Mouse (Mus musculus) midbrain, embryonic 13.5 days (tissue): ENCODE measurements at regions not wholly inside any gene's neighbourhood (a gene's known extent, or its start where the extent isn't known, plus 50 kb on each side); places are given as distances from the start of the nearest gene placed in this dataset.

Experiments
- ATAC-seq: fragments of 200-750 bp; cut with Nextera tagmentation; 2 replicates; pipeline ENCODE4 v1.8.0; 2017; ENCODE audit warnings: mild to moderate bottlenecking, moderate TSS enrichment, moderate library complexity
- H3K27ac ChIP-seq: fragments of 300-500 bp; sonication (generic); 2 replicates; pipeline ENCODE4 v1.5.1; 2015; ENCODE audit warnings: inconsistent platforms, mild to moderate bottlenecking, moderate library complexity
- H3K27me3 ChIP-seq: fragments of 300-500 bp; sonication (generic); 2 replicates; pipeline ENCODE4 v1.6.1; 2015; ENCODE audit warnings: mild to moderate bottlenecking, inconsistent platforms
- H3K36me3 ChIP-seq: fragments of 300-500 bp; sonication (generic); 2 replicates; pipeline ENCODE4 v1.6.1; 2015; ENCODE audit warnings: mild to moderate bottlenecking, inconsistent platforms
- H3K4me1 ChIP-seq: fragments of 300-500 bp; sonication (generic); replicated peaks from 2 replicates; pipeline ENCODE4 v1.6.1; 2015; ENCODE audit warnings: inconsistent platforms
- H3K4me2 ChIP-seq: fragments of 300-500 bp; sonication (generic); replicated peaks from 2 replicates; pipeline ENCODE4 v1.6.1; 2015; ENCODE audit warnings: moderate library complexity, mild to moderate bottlenecking, inconsistent platforms
- H3K4me3 ChIP-seq: fragments of 300-500 bp; sonication (generic); replicated peaks from 2 replicates; pipeline ENCODE4 v1.5.1; 2015; ENCODE audit warnings: mild to moderate bottlenecking, inconsistent platforms
- H3K9ac ChIP-seq: fragments of 300-500 bp; sonication (generic); replicated peaks from 2 replicates; pipeline ENCODE4 v1.6.1; 2015; ENCODE audit warnings: mild to moderate bottlenecking, inconsistent platforms
- H3K9me3 ChIP-seq: fragments of 300-500 bp; sonication (generic); 2 replicates; pipeline ENCODE4 v1.6.1; 2016; ENCODE audit warnings: mild to moderate bottlenecking, inconsistent platforms
- WGBS: fragments of 180-500 bp; shearing (Covaris S2); methylation state at CpG from one replicate; pipeline ENCODE4 v1.1.7; 2015; 5-methylcytosine and 5-hydroxymethylcytosine counted together

GRCm38 (mm10) chr2:170255997-170256396, 108.1 kb upstream of the Zfp217 start:
- no peak for ATAC-seq
- Histone ChIP-seq H3K9me3 (no peaks in the 10 kb centered on the region), H3K27me3 (no peaks in the 10 kb centered on the region), H3K27ac (no peak overlapping the region), H3K36me3 (no peaks in the 10 kb centered on the region), H3K4me2 (no peak overlapping the region), H3K4me3 (no peak overlapping the region), H3K4me1 (peaks cover 3% of the 10 kb centered on the region; the same call in 1 of the 2 replicates), H3K9ac (no peak overlapping the region)
- 92% methylated on average over 5 of the region's 5 CpGs for WGBS

- WGBS, result 93% methylated on average over 2 of the region's 2 CpGs
- Histone ChIP-seq H3K27ac (no peak overlapping the region), H3K9me3 (no peaks in the 10 kb centered on the region), H3K4me2 (no peak overlapping the region), H3K4me1 (peaks cover 3% of the 10 kb centered on the region; the same call in 1 of the 2 replicates), H3K27me3 (no peaks in the 10 kb centered on the region), H3K9ac (no peak overlapping the region), H3K36me3 (no peaks in the 10 kb centered on the region), H3K4me3 (no peak overlapping the region)
- ATAC-seq, result no peak
Observed at GRCm38 (mm10) chr2:170255533-170255932, 107.6 kb upstream of the Zfp217 start.

GRCm38 (mm10) chr2:170253681-170254440, 106.0 kb upstream of the Zfp217 start:
- Histone ChIP-seq H3K36me3 (no peaks in the 10 kb centered on the region), H3K9ac (no peak overlapping the region), H3K9me3 (no peaks in the 10 kb centered on the region), H3K27me3 (no peaks in the 10 kb centered on the region), H3K4me1 (peaks cover 3% of the 10 kb centered on the region; the same call in 1 of the 2 replicates), H3K4me2 (no peak overlapping the region), H3K27ac (no peak overlapping the region), H3K4me3 (no peak overlapping the region)
- 70% methylated on average over 9 of the region's 9 CpGs for WGBS
- ATAC-seq, result no peak

- WGBS, result 65% methylated on average over 14 of the region's 14 CpGs
- H3K4me1 ChIP-seq, result peaks cover 3% of the 10 kb centered on the region; the same call in 1 of the 2 replicates
Observed at GRCm38 (mm10) chr2:170252255-170253034, 104.5 kb upstream of the Zfp217 start.

GRCm38 (mm10) chr2:170250680-170251079, 102.8 kb upstream of the Zfp217 start:
- no peaks in the 10 kb centered on the region for H3K9me3 ChIP-seq
- H3K9ac ChIP-seq, result no peak overlapping the region
- H3K27ac ChIP-seq, result no peak overlapping the region
- H3K4me3 ChIP-seq, result no peak overlapping the region
- H3K27me3 ChIP-seq, result no peaks in the 10 kb centered on the region
- peaks cover 14% of the 10 kb centered on the region for H3K4me1 ChIP-seq
- ATAC-seq, result no peak
- H3K36me3 ChIP-seq, result no peaks in the 10 kb centered on the region
- H3K4me2 ChIP-seq, result no peak overlapping the region
- WGBS, result 92% methylated on average over 2 of the region's 2 CpGs

More at GRCm38 (mm10) chr2:170252255-170253034, 104.5 kb upstream of the Zfp217 start:
- no peaks in the 10 kb centered on the region for H3K36me3 ChIP-seq
- H3K4me3 ChIP-seq, result no peak overlapping the region
- no peak overlapping the region for H3K27ac ChIP-seq
- no peaks in the 10 kb centered on the region for H3K9me3 ChIP-seq
- H3K4me2 ChIP-seq, result no peak overlapping the region
- H3K27me3 ChIP-seq, result no peaks in the 10 kb centered on the region
- ATAC-seq, result 0 out of 2 replicates have a peak, but pooled peaks have one; percentile 40
- H3K9ac ChIP-seq, result no peak overlapping the region

- H3K9me3 ChIP-seq, result no peaks in the 10 kb centered on the region
- H3K27ac ChIP-seq, result no peak overlapping the region
- ATAC-seq, result no peak
- no peak overlapping the region for H3K9ac ChIP-seq
- H3K27me3 ChIP-seq, result no peaks in the 10 kb centered on the region
- H3K4me3 ChIP-seq, result no peak overlapping the region
- no peaks in the 10 kb centered on the region for H3K36me3 ChIP-seq
- H3K4me2 ChIP-seq, result no peak overlapping the region
- H3K4me1 ChIP-seq, result peaks cover 26% of the 10 kb centered on the region
- 85% methylated on average over 11 of the region's 11 CpGs for WGBS
Observed at GRCm38 (mm10) chr2:170247702-170248445, 100.0 kb upstream of the Zfp217 start.

GRCm38 (mm10) chr2:170245637-170246341, 97.9 kb upstream of the Zfp217 start:
- Histone ChIP-seq H3K9ac (no peak overlapping the region), H3K27ac (peak overlapping the region; percentile 48), H3K27me3 (no peaks in the 10 kb centered on the region), H3K36me3 (no peaks in the 10 kb centered on the region), H3K4me3 (no peak overlapping the region), H3K9me3 (no peaks in the 10 kb centered on the region), H3K4me1 (peaks cover 23% of the 10 kb centered on the region), H3K4me2 (peak overlapping the region; percentile 5; the same call in 1 of the 2 replicates)
- 10% methylated on average over 12 of the region's 12 CpGs for WGBS
- peak; percentile 79 for ATAC-seq

- ATAC-seq, result no peak
- no peaks in the 10 kb centered on the region for H3K27me3 ChIP-seq
- no peaks in the 10 kb centered on the region for H3K36me3 ChIP-seq
- H3K9ac ChIP-seq, result no peak overlapping the region
- H3K4me2 ChIP-seq, result no peak overlapping the region
- no peaks in the 10 kb centered on the region for H3K9me3 ChIP-seq
- peak overlapping the region; percentile 9; the same call in 1 of the 2 replicates for H3K27ac ChIP-seq
- WGBS, result 88% methylated on average over 4 of the region's 4 CpGs
- H3K4me3 ChIP-seq, result no peak overlapping the region
- H3K4me1 ChIP-seq, result peaks cover 23% of the 10 kb centered on the region
Observed at GRCm38 (mm10) chr2:170244108-170244507, 96.2 kb upstream of the Zfp217 start.

- ATAC-seq, result no peak
- Histone ChIP-seq H3K4me2 (no peak overlapping the region), H3K27ac (no peak overlapping the region), H3K4me3 (no peak overlapping the region), H3K27me3 (no peaks in the 10 kb centered on the region), H3K36me3 (no peaks in the 10 kb centered on the region), H3K9ac (no peak overlapping the region), H3K9me3 (no peaks in the 10 kb centered on the region), H3K4me1 (no peaks in the 10 kb centered on the region)
- WGBS, result 83% methylated on average over 1 of the region's 1 CpGs
Observed at GRCm38 (mm10) chr2:170237959-170238358, 90.1 kb upstream of the Zfp217 start.

GRCm38 (mm10) chr2:170233426-170233825, 85.5 kb upstream of the Zfp217 start:
- no peak for ATAC-seq
- H3K27ac ChIP-seq, result no peak overlapping the region
- WGBS, result 82% methylated on average over 4 of the region's 4 CpGs
- no peaks in the 10 kb centered on the region for H3K9me3 ChIP-seq
- no peak overlapping the region for H3K4me2 ChIP-seq
- H3K4me1 ChIP-seq, result no peaks in the 10 kb centered on the region
- H3K36me3 ChIP-seq, result no peaks in the 10 kb centered on the region
- H3K4me3 ChIP-seq, result no peak overlapping the region
- H3K9ac ChIP-seq, result no peak overlapping the region
- H3K27me3 ChIP-seq, result no peaks in the 10 kb centered on the region

GRCm38 (mm10) chr2:170229461-170230080, 81.7 kb upstream of the Zfp217 start:
- H3K36me3 ChIP-seq, result no peaks in the 10 kb centered on the region
- no peaks in the 10 kb centered on the region for H3K27me3 ChIP-seq
- H3K4me3 ChIP-seq, result no peak overlapping the region
- H3K9ac ChIP-seq, result no peak overlapping the region
- H3K27ac ChIP-seq, result no peak overlapping the region
- H3K4me1 ChIP-seq, result no peaks in the 10 kb centered on the region
- ATAC-seq, result no peak
- no peak overlapping the region for H3K4me2 ChIP-seq
- H3K9me3 ChIP-seq, result no peaks in the 10 kb centered on the region
- 93% methylated on average over 8 of the region's 8 CpGs for WGBS
